Mouse (Mus musculus): ENCODE measurements around the gene Fuom.

Fuom gene

DNA sequence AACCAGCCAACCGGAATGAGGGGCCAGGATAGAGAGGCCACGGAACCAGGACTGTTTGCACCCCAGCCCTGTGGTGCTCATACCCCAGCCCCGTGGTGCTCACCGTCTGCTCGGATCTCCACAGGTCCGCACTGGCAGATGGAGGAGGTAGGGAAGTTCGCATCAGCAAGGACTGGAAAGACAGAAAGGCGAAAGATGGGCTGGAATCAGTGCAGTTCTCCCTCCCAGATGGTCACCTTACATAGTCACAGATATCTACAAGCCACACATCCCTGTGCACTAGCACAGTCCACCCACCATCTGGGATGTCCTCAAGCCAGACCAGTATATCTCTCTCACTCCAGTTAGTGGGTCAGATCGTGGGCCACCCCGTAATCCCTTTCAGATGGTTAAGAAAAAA is 743 bp downstream of the Fuom start:
- peak in 1 of 2 experiments; percentile 44 for DNase-seq

GRCm38 (mm10) chr7:140098466-140098865 is 3.8 kb downstream of the Fuom start:
- no peak for DNase-seq

- DNase-seq, result no peak
Measured at GRCm38 (mm10) chr7:140096055-140096454, 6.2 kb downstream of the Fuom start.

DNA sequence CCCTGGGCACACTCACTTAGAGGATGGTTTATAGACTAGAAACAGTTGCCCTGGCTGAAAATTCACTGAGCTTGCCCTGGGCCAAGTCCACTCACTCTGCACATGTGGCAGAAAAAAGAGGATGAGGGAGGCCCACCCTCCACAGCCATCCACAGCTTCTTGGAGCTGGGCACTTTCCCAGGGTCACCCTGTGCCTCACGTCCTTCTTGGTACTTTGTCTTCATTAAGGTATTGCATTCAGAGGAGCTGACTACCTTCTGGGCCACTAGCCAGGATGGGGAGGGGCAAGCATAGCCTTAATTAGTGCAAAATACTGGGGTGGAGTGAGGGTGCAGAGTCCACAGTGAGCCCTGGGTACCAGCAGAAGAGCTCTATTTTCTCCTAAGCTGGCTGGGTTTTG is 6.7 kb downstream of the Fuom start:
- no peak for DNase-seq

GRCm38 (mm10) chr7:140094954-140095353 is 7.3 kb downstream of the Fuom start:
- no peak for DNase-seq

DNA sequence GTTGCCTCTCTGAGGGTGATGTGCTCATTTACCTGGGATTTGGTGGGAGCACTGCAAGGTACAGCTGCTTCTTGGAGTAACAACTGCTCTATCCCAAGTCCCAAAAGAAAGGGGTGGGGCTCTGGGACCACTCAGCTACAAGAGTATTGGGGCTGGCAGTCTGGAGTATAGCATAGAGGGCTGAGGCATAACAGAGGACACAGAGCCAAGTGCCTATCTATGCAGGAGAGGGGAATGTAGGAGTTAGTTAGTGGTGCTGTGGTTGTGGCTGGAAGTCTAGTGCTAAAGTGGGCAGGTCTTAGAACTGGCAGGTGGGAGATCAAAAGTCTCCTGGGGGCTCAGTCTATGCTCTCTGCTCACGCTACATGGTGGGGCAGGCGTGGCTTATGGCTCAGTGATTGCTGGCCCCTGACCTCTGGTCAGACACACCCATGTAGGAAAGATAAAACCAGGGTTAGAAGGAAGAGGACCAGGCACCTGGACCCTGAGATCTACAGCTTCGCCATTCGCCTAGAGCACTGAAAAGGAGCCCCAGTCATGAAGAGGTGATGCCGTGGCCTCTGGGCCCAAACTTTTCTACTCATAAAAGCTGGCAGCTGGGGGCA is 9.2 kb downstream of the Fuom start, which contains the start of gene Prap1:
Prap1 (plus strand) TSS at position 472 of the 605 bp plus-strand sequence.
- DNase-seq, result no peak

- no peak for DNase-seq
Measured at GRCm38 (mm10) chr7:140090601-140091000, 11.6 kb downstream of the Fuom start.

DNA sequence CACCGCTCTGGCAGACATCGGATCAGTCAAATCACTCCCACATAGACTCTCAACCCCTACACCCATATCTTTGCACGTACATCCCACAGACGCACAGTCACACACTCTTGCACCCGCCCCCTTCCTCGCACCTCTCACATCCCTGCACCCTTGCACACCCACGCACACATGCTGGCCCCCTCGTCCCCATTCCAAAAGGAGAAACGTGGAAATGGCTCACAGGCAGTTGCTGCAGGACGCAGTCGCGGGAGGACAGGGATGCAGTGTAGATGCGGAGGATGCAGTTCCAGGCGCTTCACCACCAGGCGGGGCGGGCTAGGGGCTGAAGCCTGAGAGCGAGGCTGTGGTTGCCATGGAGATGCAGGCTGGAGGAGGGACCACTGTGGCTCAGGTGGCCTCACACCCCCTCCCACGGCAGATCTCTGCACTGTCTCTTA is 20.0 kb downstream of the Fuom start, which contains the start of gene Caly:
Caly (minus strand) TSS at position 307 of the 437 bp plus-strand sequence.
- DNase-seq, result peak; percentile 75 to 79

DNA sequence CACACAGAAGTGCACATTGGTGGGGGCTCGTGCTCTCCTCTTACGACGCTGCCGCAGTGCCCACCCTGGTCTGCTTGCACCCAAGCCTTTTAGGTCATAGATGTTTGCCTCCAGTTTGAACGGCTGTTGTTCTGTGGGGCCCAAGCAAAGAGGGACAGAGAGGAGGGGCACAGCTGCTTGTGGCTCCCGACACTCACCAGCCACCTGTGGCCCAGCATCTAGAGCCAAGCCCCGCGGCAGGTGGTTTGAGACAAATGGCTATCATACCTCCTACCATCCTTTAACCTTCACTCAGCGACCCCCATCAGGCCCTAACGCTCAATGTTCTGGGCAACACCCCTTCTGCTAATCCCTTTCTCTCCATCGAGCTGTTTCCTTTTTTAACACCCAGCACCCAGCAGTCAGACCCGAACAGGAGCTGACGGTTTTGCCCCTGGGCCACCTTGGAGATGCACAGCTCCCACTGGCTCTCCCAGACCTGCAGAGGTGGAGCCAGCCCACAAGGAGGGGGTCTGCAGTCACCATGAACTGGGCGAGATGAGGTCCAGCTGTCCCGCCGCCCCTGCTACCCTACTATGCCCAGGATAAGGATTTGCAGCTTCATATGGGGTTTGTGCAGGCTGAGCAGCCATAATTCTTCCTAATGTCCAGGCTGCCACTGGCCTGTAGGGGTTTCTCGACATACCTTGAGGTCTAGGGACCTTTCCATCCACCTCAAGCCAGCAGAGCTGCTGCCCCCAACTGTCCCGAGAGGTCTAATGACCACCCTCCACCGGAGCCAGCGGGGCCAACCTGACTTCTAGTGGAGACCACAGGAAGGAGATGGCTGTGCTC is 20.6 kb downstream of the Fuom start:
- peak; percentile 50 to 58 for DNase-seq

DNA sequence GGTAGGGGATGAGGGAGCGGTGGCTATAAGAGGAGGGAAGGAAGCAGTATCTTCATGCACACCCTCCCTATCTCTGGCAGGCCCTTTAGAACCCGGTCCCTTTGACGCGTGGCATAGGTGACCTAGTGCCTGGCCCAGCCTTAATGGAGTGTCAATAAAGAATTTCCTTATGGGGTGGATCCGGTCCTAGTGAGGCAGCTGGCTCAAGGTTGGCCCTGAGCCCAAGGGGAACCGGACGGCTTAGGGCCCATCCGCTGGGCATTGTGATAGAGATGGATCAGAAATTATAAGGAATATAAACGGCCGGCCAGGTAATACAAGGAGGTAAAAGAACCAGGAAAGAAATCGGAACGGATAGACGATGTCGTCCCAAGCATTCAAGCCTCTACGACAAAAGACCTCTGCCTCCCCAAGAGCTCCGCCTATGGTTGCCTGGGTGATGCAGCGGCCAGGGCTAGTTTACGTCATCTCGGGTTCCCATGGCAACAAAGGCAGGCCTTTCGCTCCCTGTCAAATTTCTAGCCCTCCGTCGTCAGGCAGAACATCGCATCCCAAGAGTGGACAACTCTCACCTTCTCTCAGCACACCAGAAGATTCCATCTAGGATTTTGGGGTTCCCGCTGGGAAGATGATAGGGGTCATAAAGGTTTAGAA is 21.6 kb downstream of the Fuom start:
- peak; percentile 90 to 94 for DNase-seq

GRCm38 (mm10) chr7:140078711-140079110 is 23.5 kb downstream of the Fuom start:
- peak; percentile 83 to 87 for DNase-seq

GRCm38 (mm10) chr7:140077698-140078097 is 24.5 kb downstream of the Fuom start:
- no peak for DNase-seq

DNA sequence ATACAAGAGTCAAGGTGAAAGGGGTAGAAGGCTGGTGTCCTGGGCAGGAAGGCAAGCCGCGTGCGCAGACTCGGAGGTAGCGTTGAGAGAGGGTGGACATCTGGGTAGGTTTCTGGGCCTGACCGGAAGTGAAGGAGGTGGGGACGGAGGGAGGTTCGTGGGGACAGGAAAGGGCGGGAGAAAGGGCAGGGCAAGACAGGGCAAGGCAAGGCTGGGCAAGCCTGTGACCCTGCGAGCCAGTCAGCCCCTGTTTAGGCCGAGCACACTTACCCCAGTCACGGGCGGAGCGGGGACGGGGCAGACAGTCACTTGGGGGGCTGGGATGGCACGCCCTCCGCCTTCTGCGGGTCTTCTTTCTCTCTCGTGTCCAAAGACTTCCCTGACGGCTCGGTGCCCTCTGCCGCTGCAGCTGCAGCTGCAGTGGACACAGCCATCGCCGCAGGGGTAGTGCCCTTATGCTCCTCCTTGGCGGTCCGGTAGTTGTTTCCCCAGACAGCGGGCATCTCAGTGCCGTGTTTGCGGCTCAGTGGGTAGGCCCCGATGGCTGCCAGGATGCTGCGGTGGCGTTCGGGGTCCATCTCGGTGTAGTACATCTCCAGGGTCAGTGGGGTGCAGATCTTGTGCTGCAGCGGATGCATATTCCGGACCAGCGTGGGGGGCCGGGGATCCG is 32.1 kb downstream of the Fuom start:
- no peak for DNase-seq

GRCm38 (mm10) chr7:140067397-140067796 is 34.8 kb downstream of the Fuom start:
- no peak for DNase-seq

DNA sequence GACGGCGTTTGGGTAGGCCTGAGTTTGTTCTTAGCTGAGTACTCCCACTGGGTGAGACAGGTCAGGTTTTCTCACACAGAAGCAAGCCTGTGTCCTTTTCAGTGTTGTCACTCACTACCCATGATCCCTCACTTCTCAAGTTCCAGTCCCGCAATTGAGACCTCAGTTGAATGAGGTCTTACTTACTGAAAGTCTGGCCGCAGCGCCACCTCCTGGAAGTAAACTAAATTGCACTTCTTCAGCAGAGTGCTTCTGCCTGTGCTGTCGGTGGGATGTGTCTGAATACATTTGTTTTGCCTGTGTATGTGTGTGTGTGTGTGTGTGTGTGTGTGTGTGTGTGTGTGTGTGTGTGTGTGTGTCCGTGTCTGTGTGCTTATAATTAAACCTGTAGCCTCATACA is 39.1 kb downstream of the Fuom start:
- peak; percentile 71 to 74 for DNase-seq

GRCm38 (mm10) chr7:140062307-140062706 is 39.9 kb downstream of the Fuom start:
- DNase-seq, result no peak

GRCm38 (mm10) chr7:140061832-140062130 is 40.5 kb downstream of the Fuom start:
- DNase-seq, result no peak

DNA sequence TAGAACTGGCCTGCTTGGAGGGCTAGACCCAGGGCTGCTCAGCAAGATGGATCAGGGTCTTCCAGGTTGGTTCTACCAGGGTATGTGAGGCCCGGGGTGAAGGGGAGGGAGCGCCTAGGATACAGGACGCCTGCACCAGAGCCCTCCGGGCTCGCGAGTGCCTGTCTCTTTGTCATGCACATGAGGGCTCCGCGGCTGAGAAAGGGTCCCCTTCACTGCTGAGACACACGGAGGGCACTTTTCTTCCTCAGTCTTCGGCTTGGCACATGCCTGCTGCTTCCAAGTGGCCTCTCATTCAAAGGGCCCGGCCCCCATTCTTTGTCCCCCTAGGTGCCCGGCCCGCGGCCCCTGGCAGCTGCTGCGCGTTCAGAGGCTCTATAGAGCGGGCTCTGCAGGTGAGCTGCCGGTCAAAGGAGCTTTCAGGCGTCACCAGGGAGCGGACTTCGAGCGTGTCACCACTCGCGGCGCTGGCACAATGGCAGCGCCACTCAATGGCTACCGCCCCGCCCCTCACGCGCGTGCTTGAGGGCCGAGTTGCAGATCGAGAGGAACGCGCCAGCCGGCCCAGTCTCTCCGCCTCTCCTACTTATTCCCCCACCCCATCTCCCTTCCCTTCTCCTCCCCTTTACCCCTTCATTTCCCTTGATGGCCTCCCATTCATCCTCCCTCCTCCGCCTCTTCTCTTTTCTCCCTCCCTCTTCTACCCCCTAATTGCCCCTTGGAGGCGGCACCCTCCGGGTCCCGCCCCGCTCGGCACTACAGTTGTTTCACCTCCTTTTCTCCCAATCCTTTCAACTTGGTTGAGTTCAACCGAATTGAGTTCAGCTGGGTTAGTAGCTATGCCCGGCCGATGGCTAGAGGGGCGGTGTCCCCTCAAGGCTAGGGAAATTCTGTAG is 41.1 kb downstream of the Fuom start:
- DNase-seq, result no peak

- no peak for DNase-seq
Measured at GRCm38 (mm10) chr7:140059601-140060000, 42.6 kb downstream of the Fuom start.

DNA sequence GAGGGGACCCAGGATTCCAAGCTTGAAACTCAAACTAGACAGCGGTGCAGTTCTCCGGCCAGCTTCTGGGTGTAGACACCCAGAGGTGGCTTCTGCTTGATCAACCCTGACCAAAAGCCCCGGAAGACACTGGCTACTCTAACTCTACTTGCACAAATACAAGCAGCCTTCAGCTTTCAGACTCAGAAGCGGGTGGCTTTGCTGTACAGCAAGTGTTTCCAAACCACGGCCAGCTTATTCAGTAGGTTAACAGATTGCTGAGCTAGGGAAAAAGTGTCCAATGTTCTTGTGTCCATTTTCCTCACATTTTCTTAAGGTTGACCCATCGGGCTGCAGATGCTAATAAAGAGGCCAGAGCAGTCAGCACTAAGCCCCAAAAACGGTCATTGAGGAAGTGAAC is 43.7 kb downstream of the Fuom start:
- DNase-seq, result no peak

- no peak for DNase-seq
Measured at GRCm38 (mm10) chr7:140057413-140058407, 44.5 kb downstream of the Fuom start.
